Mouse (Mus musculus) forebrain, embryonic 16.5 days (tissue): ENCODE data around the gene Rps27a. TPM values are rescaled to one million over a fixed set of nuclear protein-coding genes. Genes with fewer than 3 reads are reported as not detected.

Experiments used
- polyA plus RNA-seq: library from polyadenylated mRNA; unstranded; fragments of >200 nt; fragmentation: Nextera tagmentation; extraction: Ambion mirVana; gene quantifications from 2 replicates; pipeline ENCODE4 v1.2.1, GENCODE M21; 2015

Gene Rps27a
- polyA plus RNA-seq, 1 experiment from 2014 or later: 551 TPM

Other genes with a start within 250 kb of the Rps27a start
- 84.7 and 85.4 TPM in 2 replicates for gene Ccdc88a, start 174.5 kb downstream of the Rps27a start, polyA plus RNA-seq
- 6.4 and 9.4 TPM in 2 replicates for gene Prorsd1, start 33.1 kb downstream of the Rps27a start, polyA plus RNA-seq
- gene Mtif2, start 21.7 kb downstream of the Rps27a start, polyA plus RNA-seq: 55.4 and 65.8 TPM in 2 replicates
- gene Clhc1, start 159 bp downstream of the Rps27a start, polyA plus RNA-seq: 0.63 TPM in 1 of 2 replicates, not detected in the other
- 131 and 134 TPM in 2 replicates for gene Rtn4, start 144.8 kb upstream of the Rps27a start, polyA plus RNA-seq